Comparison of ENCODE assay signal across 8 mouse cellular contexts in the genomic region with DNA sequence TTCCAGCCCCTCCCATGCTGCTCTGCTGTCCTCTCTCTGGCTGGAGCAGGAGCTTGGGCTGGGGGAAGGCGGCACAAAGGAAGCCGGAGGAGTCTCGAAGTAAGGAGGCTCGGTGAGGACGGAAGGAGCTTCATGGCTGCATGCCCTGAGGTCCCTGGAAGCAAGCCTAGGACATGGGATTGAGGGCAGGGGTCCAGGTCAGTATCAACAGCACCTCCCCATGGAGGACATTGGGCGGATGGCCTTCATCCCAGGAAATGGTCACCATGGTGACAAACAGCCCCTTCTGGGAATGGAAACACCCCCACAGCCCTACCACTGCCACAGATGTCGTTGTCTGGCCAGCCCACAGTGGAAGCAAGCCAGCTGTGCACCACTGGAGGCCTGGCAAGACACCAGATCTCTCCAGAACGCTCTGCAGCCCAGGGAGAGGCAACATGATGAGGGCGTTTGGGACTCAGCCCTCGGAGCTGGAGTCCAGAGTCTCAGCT. TPM values are rescaled to one million over a fixed set of nuclear protein-coding genes. Genes with fewer than 3 reads are reported as not detected.
DNase-seq lines count a peak whose midpoint lies in the region; ATAC-seq and TF ChIP-seq lines count a peak whose summit lies in the region.

No protein-coding gene starts in this region.

- no peaks in the 10 kb centered on the region for H3K9me3 ChIP-seq in intestine, embryonic 15.5 days

- no peaks in the 10 kb centered on the region for H3K36me3 ChIP-seq in intestine, embryonic 15.5 days
- no peaks in the 10 kb centered on the region for H3K36me3 ChIP-seq in testis, adult 2 months (ENCODE audit: control insufficient read depth, insufficient read depth, low read length)

- H3K9ac ChIP-seq in intestine, embryonic 15.5 days = no peak overlapping the region

- TF ChIP-seq CTCF in testis, adult 2 months (IDR thresholded peaks at IDR 0.05; ENCODE audit: control insufficient read depth, insufficient read depth, insufficient replicate concordance, low read depth, low read length) = 0 out of 2 replicates have a peak, but pooled peaks have one; percentile 2

- TF ChIP-seq POLR2A in testis, adult 2 months (IDR thresholded peaks at IDR 0.05; ENCODE audit: control insufficient read depth, low read depth, low read length) = no peak

- 31% methylated on average over 10 of the region's 10 CpGs for WGBS in intestine, embryonic 15.5 days

- H3K4me3 ChIP-seq in intestine, embryonic 15.5 days (replicated peaks) = no peak overlapping the region
- no peak overlapping the region for H3K4me3 ChIP-seq in testis, adult 2 months (ENCODE audit: control insufficient read depth, low read depth, low read length)

- H3K4me1 ChIP-seq in intestine, embryonic 15.5 days (replicated peaks) = peaks cover 60% of the 10 kb centered on the region
- H3K4me1 ChIP-seq in testis, adult 2 months (ENCODE audit: control insufficient read depth, insufficient read depth, low read length) = peaks cover 17% of the 10 kb centered on the region

- peak overlapping the region; percentile 14; the same call in 1 of the 2 replicates for H3K4me2 ChIP-seq in intestine, embryonic 15.5 days (replicated peaks)

- H3K27ac ChIP-seq in intestine, embryonic 15.5 days = peak overlapping the region; percentile 84
- peak overlapping the region; percentile 21; the same call in 1 of the 2 replicates for H3K27ac ChIP-seq in testis, adult 2 months (ENCODE audit: control insufficient read depth, insufficient read depth, low read depth, low read length)

- H3K27me3 ChIP-seq in intestine, embryonic 15.5 days (replicated peaks) = no peaks in the 10 kb centered on the region
- H3K27me3 ChIP-seq in testis, adult 2 months (ENCODE audit: control insufficient read depth, insufficient read depth, low read length) = peaks cover 2% of the 10 kb centered on the region; the same call in 1 of the 2 replicates

- DNase-seq in NIH3T3 (ENCODE audit: low read depth) = peak; percentile 96
- peak; percentile 26 for DNase-seq in brain, embryonic 18.5 days (ENCODE audit: low read depth, low spot score)
- peak; percentile 87 for DNase-seq in gastrocnemius, postnatal 10 days
- DNase-seq in left cerebral cortex, adult 9 months (ENCODE audit: low spot score in 2 of 2) = peak; percentile 42 to 57
- DNase-seq in lung, postnatal 25 days (ENCODE audit: low spot score) = peak; percentile 92

- ATAC-seq in intestine, embryonic 15.5 days = peak; percentile 57
- no peak for ATAC-seq in CD4-positive, CD25-positive, alpha-beta regulatory T cell, adult 4 months

RNA-seq across cellular contexts. Expression of a gene that starts 37.4 kb away (rescaled TPM):
- 100 to 1,000 TPM; 179 to 199 TPM for total RNA-seq in gastrocnemius, postnatal 10 days (2021)
- polyA plus RNA-seq in intestine, embryonic 15.5 days (2015; fragmentation: Nextera tagmentation; extraction: Ambion mirVana) = 268 and 270 TPM in 2 replicates
- 17.9 and 21.6 TPM in 2 replicates for polyA plus RNA-seq in testis, adult 2 months (2012; rRNA removed)
- 100 to 1,000 TPM; 373 to 544 TPM for polyA plus RNA-seq in CD4-positive, CD25-positive, alpha-beta regulatory T cell, adult 4 months (2017; shearing (Covaris generic))

RNA-seq across cellular contexts. Expression of a gene that starts 56.5 kb away (rescaled TPM):
- 1 to 10 TPM; 3.9 to 5.7 TPM for total RNA-seq in gastrocnemius, postnatal 10 days (2021)
- polyA plus RNA-seq in intestine, embryonic 15.5 days (2015; fragmentation: Nextera tagmentation; extraction: Ambion mirVana) = 14.3 and 16.1 TPM in 2 replicates
- 7.9 TPM in 2 replicates for polyA plus RNA-seq in testis, adult 2 months (2012; rRNA removed)
- polyA plus RNA-seq in CD4-positive, CD25-positive, alpha-beta regulatory T cell, adult 4 months (2017; shearing (Covaris generic)) = under 1 TPM in 1 of 2 experiments, not detected in 1; 0.27 TPM

Comparison
In these comparisons a context has a peak if more than half of its experiments do, and no peak if none do; other contexts are left out.
1. DNase-seq: peak in every context shown above with its lines; median percentile 96 in NIH3T3; 92 in lung, postnatal 25 days; 87 in gastrocnemius, postnatal 10 days; 50 in left cerebral cortex, adult 9 months; 26 in brain, embryonic 18.5 days.
2. RNA of a gene that starts 37.4 kb away (polyA plus RNA-seq): 373 to 544 TPM in CD4-positive, CD25-positive, alpha-beta regulatory T cell, adult 4 months and 268 to 270 TPM in intestine, embryonic 15.5 days; 17.9 to 21.6 TPM in testis, adult 2 months; every median in the first group is over 10 times any median in the second.